Mouse (Mus musculus): Measurements from ENCODE around the gene Padi3.

Padi3 gene

GRCm38 (mm10) chr4:140810458-140811260 lies at the start of gene Padi3:
Gene Padi3 (minus strand): TSS chr4:140810648.
- DNase-seq (ENCODE audit: low read depth, low spot score), result peak; percentile 49

GRCm38 (mm10) chr4:140859291-140859690 lies 48.8 kb upstream of the Padi3 start:
- DNase-seq (ENCODE audit: low read depth, low spot score), result no peak

DNA sequence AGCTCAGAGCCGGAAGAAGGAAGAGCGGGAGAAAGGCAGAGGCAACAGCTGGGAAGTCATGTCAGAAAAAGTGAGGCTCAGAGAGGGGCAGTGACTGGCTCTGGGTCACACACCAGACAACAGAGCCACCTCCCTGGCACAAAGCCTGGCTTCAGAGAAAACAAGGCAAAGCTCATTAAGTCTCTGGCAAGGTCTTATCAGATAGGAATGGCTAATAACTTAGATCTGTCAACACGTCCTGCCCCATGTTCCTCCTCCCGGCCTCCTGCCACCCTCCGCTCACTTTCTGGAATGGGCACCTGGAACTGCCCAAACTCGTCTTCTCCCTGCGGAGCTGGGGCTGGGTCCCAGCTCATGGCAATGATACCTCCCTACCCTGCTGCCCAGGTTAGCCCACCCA lies 47.4 kb upstream of the Padi3 start:
- DNase-seq (ENCODE audit: low read depth, low spot score), result no peak

DNA sequence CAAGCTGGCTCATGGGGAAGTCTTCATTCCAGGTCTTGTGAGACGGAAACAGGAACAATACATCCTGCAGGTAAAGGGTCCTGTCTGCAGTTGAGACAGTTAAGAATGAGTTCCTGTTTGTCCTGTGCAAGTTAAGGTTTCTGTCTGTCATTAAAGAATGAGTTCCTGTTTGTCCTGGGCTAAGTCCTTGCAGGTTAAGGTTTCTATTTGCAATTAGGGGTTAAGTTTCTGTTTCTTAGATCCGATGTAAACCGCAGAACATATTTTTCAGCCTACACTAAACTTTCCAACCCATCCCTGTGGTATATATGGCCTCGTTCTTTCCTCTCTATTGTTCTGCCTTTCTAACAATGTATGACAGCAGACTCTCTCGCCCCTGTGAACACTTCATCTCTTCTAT lies 46.6 kb upstream of the Padi3 start:
- no peak for DNase-seq (ENCODE audit: low read depth, low spot score)

DNA sequence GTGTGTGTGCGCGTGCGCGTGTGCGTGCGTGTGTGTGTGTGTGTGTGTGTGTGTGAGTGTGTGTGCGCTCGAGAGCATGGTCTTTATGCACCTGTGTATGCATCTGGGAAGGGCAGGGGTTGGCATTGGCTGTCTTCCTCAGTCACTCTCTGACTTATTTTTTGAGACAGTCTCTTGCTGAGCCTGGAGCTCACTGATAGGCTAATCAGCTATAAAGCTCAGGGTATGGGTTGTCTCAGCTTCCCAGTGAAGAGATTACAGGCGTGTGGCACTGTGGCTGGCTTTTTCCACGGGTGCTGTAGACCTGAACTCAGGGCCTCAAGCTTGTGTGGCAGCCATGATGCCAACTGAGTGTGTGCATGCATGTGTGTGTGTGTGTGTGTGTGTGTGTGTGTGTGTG lies 44.7 kb upstream of the Padi3 start:
- DNase-seq (ENCODE audit: low read depth, low spot score), result no peak

DNA sequence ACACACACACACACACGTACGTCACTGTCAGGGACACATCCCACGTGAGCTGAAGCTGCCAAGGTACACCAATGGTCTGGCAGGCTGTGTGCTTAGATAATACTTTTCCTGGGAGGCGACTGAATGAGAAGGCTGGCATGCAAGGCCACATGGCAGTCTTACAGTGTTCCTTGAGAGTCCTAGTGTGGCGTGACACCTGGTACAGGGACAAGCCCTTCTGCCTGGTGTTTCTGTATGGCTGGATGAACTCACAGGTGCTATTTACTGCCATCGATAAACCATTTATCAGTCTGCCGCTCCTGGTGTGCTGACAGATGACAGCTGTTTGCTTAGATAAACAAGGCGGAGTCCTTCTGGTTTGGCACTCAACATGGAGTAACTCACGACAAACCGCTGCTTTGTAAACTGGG lies 44.0 kb upstream of the Padi3 start:
- no peak for DNase-seq (ENCODE audit: low read depth, low spot score)

- DNase-seq (ENCODE audit: low read depth, low spot score), result no peak
Observed at GRCm38 (mm10) chr4:140853626-140854025, 43.2 kb upstream of the Padi3 start.

- no peak for DNase-seq (ENCODE audit: low read depth, low spot score)
Observed at GRCm38 (mm10) chr4:140849310-140849709, 38.9 kb upstream of the Padi3 start.

GRCm38 (mm10) chr4:140845666-140846065 lies 35.2 kb upstream of the Padi3 start, which contains the start of gene Padi1:
Gene Padi1 (minus strand): TSS chr4:140845778.
- DNase-seq (ENCODE audit: low read depth, low spot score), result no peak

DNA sequence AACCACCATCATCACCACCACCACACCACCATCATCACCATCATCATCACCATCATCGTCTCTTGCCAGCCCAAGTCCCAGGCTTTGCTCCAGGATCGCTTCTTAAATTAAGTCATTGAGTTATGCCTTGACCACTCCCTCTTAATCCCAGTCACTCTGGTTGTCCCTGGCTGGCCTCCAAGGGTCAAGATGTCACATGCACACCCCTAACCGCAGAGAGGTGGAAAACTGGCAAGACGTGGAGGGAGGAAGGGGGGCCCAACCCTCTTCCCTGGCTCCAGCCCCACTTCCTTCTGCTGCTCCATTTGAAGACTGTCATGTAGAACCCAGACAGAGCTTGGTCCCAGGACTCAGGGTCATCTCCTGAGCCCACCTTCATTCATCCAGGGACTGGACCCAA lies 34.5 kb upstream of the Padi3 start:
- no peak for DNase-seq (ENCODE audit: low read depth, low spot score)

- DNase-seq (ENCODE audit: low read depth, low spot score), result no peak
Observed at GRCm38 (mm10) chr4:140843670-140844280, 33.3 kb upstream of the Padi3 start.

GRCm38 (mm10) chr4:140842909-140843308 lies 32.5 kb upstream of the Padi3 start:
- no peak for DNase-seq (ENCODE audit: low read depth, low spot score)

DNA sequence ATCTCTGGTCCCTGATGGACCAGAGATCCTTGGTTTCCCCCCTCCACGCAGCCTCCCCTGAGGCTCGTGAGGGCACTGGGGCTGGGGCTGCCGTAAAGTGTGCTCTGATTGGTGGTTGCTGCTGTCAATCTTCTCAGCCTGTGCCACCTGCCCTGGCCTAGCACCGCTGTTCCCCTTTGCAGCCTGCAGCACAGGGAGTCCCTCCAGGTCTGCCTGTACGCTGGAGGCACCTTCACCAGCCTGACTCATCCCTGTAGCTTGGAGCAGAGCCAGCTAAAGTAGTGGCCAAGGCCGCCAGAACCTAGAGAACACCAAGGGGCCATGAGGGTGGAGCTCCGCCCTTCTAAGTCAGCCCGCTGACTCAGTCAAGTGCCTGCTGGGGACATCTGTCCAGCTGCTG lies 27.4 kb upstream of the Padi3 start:
- DNase-seq (ENCODE audit: low read depth, low spot score), result no peak

DNA sequence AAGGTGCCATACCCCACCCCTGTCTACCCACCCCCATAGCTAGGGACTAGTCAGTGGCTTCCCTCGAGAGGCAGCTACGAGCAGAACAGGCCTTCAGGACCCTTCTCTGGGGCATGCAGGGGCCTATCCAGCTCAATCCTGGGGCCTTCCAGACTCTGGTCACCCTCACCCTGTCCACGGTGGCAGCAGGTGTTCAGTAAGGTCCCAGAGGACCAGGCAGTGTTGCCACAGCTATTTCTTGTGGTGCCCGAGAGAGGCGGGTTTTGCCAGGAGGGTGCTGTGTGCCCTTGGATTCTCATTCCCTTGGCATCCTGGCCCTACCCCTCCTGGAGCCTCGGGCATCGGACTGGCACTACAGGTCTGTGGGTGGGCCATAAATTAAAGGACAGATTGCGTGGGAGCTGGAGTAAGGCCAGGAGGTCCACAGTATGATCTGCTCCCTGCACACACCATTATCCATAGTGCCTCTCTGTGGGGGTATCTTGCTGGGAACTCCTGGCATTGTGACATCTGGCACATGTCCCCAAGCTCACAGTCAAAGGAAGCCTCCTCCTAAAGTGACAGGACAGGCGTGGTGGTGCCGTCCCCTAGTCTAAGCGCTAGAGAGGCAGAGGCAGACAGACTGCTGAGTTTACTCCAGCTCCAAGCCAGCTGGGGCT lies 25.9 kb upstream of the Padi3 start:
- DNase-seq (ENCODE audit: low read depth, low spot score), result no peak

GRCm38 (mm10) chr4:140835682-140836081 lies 25.2 kb upstream of the Padi3 start:
- DNase-seq (ENCODE audit: low read depth, low spot score), result peak; percentile 21

DNA sequence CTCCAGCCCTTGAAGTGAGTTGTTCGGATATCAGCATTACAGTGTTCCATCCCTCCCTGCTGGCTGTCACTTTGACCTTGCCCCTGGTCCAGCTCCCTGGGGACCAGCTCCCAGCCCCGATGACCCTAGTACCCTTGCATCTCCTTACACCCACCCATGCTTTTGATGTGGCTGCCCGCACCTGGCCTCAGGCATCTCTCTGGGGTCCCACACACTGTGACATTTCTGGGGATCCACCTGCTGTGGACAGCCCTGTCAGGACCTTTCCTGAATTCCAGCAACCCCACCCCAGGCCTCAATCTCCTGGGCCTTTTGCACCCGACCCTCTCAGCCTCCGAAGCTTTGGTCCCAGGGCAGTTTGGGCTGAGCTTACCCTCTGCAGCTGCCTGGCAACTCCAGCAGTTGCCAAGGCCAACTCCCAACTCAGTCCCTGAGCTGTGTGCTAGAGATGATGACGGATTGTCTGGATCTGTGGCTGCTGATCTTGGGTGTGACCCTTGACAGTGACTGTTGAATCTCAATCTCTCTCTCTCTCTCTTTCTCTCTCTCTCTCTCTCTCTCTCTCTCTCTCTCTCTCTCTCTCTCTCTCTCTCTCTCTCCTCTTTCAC lies 24.0 kb upstream of the Padi3 start:
- DNase-seq (ENCODE audit: low read depth, low spot score), result no peak

- DNase-seq (ENCODE audit: low read depth, low spot score), result peak; percentile 41
Observed at GRCm38 (mm10) chr4:140832821-140833220, 22.4 kb upstream of the Padi3 start.

DNA sequence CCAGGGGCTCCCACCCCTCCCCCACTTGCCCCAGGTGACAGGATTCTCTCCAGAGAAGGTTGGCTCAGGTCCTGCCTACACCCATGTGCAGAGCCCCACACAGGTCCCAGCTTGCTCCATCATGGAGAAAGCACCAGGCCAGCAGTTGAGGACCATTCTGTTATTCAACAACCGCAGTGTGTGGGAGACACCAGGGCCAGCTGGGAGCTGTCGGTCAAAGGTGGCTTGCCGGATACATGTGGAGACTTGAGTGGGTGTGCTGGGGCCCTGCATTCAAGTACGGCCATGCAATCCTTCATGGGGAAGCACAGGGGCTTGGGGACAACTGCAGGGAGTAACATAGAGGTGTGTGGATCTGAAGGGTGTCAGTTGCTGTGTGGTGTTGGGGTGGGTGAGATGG lies 21.4 kb upstream of the Padi3 start:
- no peak for DNase-seq (ENCODE audit: low read depth, low spot score)

DNA sequence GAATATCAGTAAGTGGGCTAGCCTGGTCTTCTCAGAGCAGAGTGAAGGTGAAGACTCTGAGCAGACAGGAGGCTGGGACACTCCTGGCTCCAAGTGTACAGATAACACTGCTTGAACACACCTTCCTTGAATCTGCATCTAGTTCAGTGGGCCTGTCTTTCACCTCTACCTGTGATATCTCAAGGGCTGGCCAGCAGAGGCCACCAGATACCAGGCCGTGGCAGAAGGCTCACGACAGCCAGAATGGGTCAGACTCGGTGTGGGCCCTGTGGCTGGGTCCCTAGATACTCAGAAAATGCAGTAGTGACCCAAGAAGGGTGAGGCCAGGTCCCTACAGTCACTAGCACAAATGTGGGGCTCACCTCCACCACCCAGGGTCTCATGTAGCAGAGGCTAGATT lies 16.8 kb upstream of the Padi3 start:
- DNase-seq (ENCODE audit: low read depth, low spot score), result no peak

GRCm38 (mm10) chr4:140825942-140826341 lies 15.5 kb upstream of the Padi3 start:
- DNase-seq (ENCODE audit: low read depth, low spot score), result peak; percentile 14

GRCm38 (mm10) chr4:140821988-140822387 lies 11.5 kb upstream of the Padi3 start:
- peak; percentile 50 for DNase-seq (ENCODE audit: low read depth, low spot score)

DNA sequence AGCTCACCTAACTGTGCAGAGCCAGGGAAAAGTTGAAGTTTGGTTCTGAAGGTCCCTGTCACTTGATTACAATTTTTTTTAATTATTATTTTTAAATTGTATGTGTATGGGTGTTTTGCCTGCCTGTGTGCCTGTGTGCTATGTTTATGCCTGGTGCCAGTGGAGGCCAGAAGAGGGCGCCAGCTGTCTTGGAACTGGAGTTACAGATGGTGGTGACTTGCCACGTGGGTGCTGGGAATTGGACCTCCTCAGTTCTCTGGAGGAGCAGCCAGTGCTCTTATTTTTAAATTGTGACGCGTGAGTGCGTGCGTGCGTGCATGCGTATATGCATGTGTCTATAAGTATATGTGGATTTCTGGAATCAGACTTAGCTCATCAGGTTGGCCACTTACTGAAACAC lies 7.0 kb upstream of the Padi3 start:
- no peak for DNase-seq (ENCODE audit: low read depth, low spot score)

Data from CD4-positive helper T cell, adult 2 months (primary cell).